Mouse (Mus musculus): ENCODE measurements at regions not wholly inside any gene's neighbourhood (a gene's known extent, or its start where the extent isn't known, plus 50 kb on each side); places are given as distances from the start of the nearest gene placed in this dataset.

DNA sequence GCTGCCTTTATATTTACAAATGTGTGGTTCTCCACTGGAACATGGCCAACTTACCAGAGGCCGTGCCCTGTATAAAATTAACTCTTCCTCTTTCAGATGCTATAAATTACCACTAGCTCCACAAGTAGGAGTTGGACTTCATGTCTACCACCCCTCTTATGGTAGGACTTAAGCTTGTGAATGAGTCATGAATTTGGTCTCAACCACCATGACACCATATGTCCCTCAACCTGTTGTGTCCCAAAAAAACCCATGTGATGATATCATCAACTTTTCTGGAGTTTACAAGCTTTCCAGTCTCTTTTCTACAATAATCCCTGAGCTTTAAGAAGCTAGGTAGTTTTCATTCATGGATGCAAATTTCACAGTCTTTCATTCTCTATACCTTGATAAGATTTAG, 1951.4 kb downstream of the Pcdh7 start:
- no peaks in the 10 kb centered on the region for H3K27me3 ChIP-seq
- CTCF ChIA-PET, result interaction anchor here (0.8 kb wide), 1 partner anchor 9 kb away, joined by 3 read pairs; no protein-coding TSS in a partner anchor
- POLR2A ChIA-PET, result no interaction called here
- ATAC-seq, result no peak
- TF ChIP-seq CTCF (IDR thresholded peaks at IDR 0.05), result no peak
- in situ Hi-C loops (cut with MboI; ENCODE audit: low pct_unique_long_range_greater_than_20kb), result no loop called here
- no peak for DNase-seq (ENCODE audit: low read depth, low spot score)

GRCm38 (mm10) chr5:59700009-59700408, 1982.2 kb downstream of the Pcdh7 start:
- ATAC-seq (no peak), DNase-seq (ENCODE audit: low read depth, low spot score) (no peak)
- TF ChIP-seq CTCF (IDR thresholded peaks at IDR 0.05), result no peak
- POLR2A ChIA-PET, result no interaction called here
- in situ Hi-C loops (cut with MboI; ENCODE audit: low pct_unique_long_range_greater_than_20kb), result no loop called here
- no peaks in the 10 kb centered on the region for H3K27me3 ChIP-seq
- CTCF ChIA-PET, result no interaction called here

- no peak for ATAC-seq
These were observed 1997.7 kb downstream of the Pcdh7 start for GRCm38 (mm10) chr5:59715457-59715856.

GRCm38 (mm10) chr5:59756229-59756628, 2038.5 kb downstream of the Pcdh7 start:
- no peak for TF ChIP-seq CTCF (IDR thresholded peaks at IDR 0.05)
- ChIA-PET POLR2A (no interaction called here), CTCF (no interaction called here)
- ATAC-seq (no peak), DNase-seq (ENCODE audit: low read depth, low spot score) (no peak)
- H3K27me3 ChIP-seq, result no peaks in the 10 kb centered on the region
- in situ Hi-C loops (cut with MboI; ENCODE audit: low pct_unique_long_range_greater_than_20kb), result no loop called here

More at GRCm38 (mm10) chr5:59715457-59715856, 1997.7 kb downstream of the Pcdh7 start:
- POLR2A ChIA-PET, result interaction anchor here (0.6 kb wide), 1 partner anchor 23 kb away, joined by 3 read pairs; no protein-coding TSS in a partner anchor
- no peak for DNase-seq (ENCODE audit: low read depth, low spot score)
- in situ Hi-C loops (cut with MboI; ENCODE audit: low pct_unique_long_range_greater_than_20kb), result no loop called here
- CTCF ChIA-PET, result interaction anchor here (1.4 kb wide), 1 partner anchor 11 kb away, joined by 3 read pairs; no protein-coding TSS in a partner anchor
- TF ChIP-seq CTCF (IDR thresholded peaks at IDR 0.05), result no peak
- H3K27me3 ChIP-seq, result no peaks in the 10 kb centered on the region

DNA sequence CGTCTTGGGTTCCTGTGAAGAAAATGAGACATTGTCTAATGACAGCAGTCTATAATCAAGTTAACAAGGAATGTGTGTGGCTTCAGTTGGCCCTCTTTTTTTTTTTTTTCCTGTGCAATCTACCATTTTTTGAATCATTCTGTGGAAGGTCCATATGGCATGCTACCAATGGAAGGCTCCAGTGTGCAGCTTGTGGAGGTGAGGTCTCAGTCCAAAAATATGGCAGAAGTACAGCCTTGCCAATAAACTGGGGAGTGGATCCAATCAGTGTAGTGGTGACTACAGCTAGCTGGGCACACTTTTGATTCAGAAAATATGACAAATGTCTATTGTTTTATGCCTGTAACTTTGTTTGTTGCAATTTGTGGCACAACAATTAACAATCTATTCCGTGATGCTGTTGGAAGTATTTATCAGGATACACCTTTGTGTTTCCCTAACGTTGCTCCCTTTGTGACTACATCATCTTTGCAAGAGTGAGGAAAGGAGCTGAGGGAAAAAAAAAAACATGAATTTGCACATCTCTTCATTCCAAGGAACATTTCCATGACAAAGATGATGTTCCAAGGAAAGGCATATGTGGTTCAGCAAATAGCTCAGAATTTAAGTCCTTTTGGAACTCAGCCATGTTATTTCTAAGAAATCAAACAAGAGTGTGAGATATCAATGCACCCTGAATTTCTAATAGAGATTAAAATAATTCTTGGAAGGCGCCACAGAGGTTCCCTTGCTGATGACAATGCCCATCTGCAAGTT, 2039.1 kb downstream of the Pcdh7 start:
- POLR2A ChIA-PET, result no interaction called here
- ATAC-seq (no peak), DNase-seq (ENCODE audit: low read depth, low spot score) (no peak)
- H3K27me3 ChIP-seq, result peaks cover 1% of the 10 kb centered on the region
- in situ Hi-C loops (cut with MboI; ENCODE audit: low pct_unique_long_range_greater_than_20kb), result no loop called here
- CTCF ChIA-PET, result no interaction called here
- no peak for TF ChIP-seq CTCF (IDR thresholded peaks at IDR 0.05)

Measured in Patski (cell line).